Mouse (Mus musculus) liver (tissue): ENCODE measurements around the gene Ocel1.
"Not testable (repeated sequence)": the region's sequence is repeated elsewhere in the genome, so short reads cannot be mapped to it uniquely, and the experiment has no call there.

Experiments
- DNase-seq: peaks from one replicate; pipeline ENCODE4 v3.0.0-alpha.2; 2020; ENCODE audit warnings: mixed read lengths

Gene Ocel1

GRCm38 (mm10) chr8:71371236-71371848 is at the start of gene Ocel1:
Gene Ocel1 (plus strand): TSS chr8:71371298.
- peak; percentile 99 for DNase-seq

DNA sequence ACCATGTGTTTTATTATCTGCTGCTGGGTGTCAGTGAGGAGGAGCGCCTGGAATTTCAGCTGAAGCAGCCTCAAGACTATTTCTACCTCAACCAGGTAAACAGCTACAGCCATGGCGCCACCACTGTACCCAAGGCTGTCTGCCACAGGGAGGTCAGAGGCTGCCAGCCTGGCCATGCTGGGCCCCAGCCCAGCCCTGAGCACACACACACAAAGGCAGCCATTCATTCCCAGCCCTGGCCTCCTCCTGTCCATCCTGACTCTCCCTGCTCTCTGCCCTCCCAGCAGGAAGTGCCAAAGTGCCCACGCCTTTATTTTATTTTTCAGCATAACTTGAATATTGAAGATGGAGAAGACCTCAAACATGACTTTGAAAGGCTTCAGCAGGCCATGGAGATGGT is 48.2 kb upstream of the Ocel1 start:
- no peak for DNase-seq

DNA sequence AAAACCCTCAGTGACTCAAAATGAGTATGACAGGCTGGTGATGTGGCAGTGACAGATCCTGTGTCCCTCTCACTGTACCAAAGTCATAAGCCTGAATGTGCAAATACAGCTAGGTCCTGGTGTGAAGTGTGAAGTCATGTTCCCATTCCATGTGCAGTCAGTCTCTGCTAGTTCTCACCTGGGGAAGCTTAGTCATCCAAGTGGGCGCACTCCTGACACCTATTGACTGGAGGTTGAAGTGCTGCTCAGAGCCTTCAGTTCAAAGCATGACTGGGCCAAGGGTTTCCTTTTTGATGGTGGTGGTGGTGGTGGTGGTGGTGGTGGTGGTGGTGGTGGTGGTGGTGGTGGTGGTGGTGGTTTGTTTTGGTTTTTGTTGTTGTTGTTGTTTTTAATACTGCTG is 46.2 kb upstream of the Ocel1 start:
- peak; percentile 42 for DNase-seq

- not testable (repeated sequence) for DNase-seq
Measured at GRCm38 (mm10) chr8:71337834-71338233, 33.3 kb upstream of the Ocel1 start.

DNA sequence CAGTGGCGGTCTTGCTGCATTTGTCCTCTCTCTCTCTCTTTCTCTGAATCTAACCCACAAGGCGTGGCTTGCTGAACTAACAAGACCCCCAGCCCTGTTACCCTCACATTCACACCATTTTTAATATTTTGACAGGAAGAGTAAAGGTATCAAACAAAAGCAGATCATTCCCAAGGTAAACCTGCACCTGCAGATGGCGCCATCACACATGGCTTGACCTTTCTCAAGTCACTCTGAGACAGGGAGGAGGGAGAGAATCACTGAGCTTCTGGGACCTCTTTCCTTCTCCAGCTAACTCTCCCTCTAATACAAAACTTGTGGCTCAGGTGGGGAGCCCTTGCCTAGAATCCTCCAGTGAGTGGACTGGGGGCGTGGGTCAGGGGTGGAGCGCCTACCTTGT is 30.5 kb upstream of the Ocel1 start:
- DNase-seq = peak; percentile 53

DNA sequence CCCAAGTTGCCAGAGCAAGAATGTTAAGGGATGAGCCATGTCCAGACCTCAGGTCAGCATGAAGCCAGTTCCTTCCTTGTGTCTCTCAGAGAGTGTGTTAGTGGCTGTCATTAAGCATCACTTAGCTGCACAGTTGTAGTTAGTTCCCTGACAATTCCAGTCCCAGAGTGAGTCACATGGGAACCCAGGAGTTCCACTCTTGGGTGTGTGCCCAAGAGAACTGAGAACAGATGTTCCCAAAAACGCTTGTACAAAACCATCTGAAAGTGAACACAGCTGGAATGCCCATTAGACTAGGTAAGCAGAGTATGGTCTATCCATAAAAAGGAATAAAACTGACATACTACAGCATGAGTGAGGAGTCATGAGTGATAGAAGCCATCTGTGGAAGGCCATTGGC is 24.5 kb upstream of the Ocel1 start:
- no peak for DNase-seq

DNA sequence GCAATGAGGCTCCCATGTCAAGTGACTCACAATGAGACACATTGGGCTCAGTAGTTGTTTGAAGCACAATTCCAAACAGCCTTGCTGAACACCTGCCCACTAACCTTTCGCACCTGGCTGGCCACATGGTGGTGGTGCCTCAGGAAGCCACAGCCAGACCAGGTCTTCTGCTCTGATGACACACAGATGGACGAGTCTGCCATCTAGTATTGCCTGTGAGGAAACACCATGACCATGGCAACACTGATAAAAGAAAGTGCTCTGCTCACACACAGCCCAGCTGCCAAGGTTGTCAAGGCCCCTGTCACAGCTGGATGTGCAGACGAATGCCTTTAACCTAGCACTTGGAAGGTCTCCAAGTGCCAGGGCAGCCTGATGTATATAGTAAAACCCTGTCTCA is 20.0 kb upstream of the Ocel1 start:
- DNase-seq = no peak

- DNase-seq = no peak
Measured at GRCm38 (mm10) chr8:71351520-71351919, 19.6 kb upstream of the Ocel1 start.

DNA sequence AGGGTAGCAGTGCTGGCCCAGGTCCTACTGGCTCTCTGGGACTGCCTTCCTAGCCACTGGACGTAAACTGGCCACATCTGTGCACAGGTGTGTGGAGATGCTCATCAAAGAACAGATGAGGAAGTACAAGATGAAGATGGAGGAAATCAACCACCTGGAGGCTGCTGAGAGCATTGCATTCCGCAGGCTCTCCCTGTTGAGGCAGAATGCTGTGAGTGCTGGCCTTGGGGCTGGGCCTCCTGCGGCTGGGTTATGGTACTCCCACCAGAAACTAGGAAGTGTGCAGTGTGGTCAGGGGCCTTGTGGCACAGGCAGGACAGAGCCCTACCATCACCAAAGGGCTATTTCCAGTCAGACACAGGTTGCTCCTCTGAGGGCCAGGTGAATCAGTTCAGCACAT is 13.1 kb upstream of the Ocel1 start:
- no peak for DNase-seq

- peak; percentile 93 for DNase-seq
Measured at GRCm38 (mm10) chr8:71366771-71367528, 4.1 kb upstream of the Ocel1 start, which contains the start of gene Use1. Gene Use1 (plus strand): TSS chr8:71366848.

GRCm38 (mm10) chr8:71367529-71368176 is 3.4 kb upstream of the Ocel1 start:
- DNase-seq = no peak

- no peak for DNase-seq
Measured at GRCm38 (mm10) chr8:71368366-71368765, 2.7 kb upstream of the Ocel1 start.

DNA sequence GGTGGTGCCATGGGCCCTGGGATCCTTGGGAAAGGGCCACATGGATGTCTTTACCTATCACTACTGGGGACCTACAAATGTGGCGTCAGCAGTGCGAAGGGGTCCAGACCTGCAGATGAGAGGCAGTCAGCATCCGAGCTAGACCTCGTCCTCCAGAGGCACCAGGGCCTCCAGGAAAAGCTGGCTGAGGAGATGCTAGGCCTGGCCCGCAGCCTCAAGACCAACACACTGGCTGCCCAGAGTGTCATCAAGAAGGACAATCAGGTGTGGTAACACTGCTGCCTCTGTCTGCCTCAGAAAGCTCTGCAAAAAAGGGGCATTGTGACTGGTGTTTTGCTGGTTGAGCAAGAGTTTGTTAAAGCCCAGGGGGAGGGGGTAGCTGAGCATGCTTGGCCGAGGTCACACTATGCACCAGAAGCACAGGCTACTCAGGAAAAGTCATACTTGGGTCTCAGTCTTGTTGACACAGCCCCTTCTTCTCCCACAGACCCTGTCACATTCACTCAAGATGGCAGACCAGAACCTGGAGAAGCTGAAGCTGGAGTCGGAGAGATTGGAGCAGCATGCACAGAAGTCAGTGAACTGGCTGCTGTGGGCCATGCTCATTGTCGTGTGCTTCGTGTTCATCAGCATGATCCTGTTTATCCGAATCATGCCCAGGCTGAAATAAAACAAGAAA is 1.9 kb upstream of the Ocel1 start:
- DNase-seq = no peak

- no peak for DNase-seq
Measured at GRCm38 (mm10) chr8:71370711-71371235, 325 bp upstream of the Ocel1 start.

DNA sequence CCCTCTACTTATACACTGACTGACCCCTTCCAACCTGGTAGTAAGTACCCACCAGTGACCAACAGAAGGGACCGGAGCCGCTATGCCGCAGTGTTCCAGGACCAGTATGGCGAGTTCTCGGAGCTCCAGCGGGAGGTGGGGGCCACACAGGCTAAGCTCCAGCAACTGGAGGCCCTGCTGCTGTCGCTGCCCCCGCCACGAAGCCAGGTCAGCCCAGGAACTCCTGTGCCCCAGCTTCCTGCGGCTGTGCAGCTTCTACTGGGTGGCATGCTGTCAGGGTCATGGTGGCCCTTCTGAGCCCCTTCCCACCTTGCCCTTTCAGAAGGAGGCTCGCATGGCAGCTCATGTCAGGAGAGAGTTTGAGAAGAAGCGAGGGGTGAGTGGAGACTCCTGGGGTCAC is 1.3 kb downstream of the Ocel1 start:
- no peak for DNase-seq

GRCm38 (mm10) chr8:71373000-71373399 is 1.9 kb downstream of the Ocel1 start:
- no peak for DNase-seq

DNA sequence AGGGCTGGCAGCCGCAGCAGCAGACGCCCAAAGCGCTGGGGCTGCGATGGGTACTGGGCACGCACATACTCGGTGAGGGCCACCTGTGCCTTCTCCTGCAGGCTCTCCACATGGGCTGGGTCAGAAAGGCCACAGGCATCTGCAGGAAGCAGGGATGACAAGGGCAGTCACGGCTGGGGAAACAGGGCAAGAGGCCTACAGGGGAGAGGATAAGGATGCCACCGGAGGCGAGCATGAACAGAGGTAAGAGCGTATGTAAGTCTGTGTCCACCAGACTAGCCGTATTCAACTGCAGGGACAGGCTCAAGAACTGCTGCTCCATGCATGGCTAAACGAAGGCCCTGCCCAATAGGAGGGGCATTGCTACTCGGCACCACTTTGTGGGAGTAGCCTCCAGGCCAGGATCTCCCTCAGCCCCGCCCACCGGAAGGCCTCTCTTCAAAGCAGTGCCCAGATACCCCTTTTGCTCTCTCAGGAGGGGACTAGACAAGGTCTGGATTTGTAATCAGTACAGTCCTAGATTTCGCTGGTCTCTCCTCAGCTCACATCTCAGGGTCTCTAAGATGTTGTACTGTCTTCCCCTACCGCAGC is 3.6 kb downstream of the Ocel1 start:
- DNase-seq = peak; percentile 56

- DNase-seq = peak; percentile 85
Measured at GRCm38 (mm10) chr8:71375581-71376422, 4.7 kb downstream of the Ocel1 start.

- no peak for DNase-seq
Measured at GRCm38 (mm10) chr8:71376423-71377030, 5.4 kb downstream of the Ocel1 start.

DNA sequence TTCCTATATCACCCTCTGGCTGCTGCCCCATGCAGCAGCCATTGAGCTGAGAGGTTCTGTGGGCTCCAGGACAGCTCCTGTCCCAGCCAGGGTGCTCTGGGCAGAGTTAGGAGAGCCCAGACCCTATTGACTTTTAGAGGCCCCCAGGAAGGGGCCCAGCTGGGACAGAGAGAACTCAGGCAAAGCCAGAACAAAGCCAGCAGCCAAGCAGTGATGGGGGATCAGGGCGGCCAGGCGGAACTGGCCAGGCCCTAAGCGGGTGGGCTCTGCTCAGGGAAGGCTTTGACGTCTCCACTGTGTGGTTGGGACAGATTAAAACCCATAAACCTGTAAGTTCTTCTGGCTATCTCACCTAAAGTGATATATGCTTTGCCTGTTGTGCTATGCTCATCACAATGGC is 7.9 kb downstream of the Ocel1 start:
- no peak for DNase-seq

DNA sequence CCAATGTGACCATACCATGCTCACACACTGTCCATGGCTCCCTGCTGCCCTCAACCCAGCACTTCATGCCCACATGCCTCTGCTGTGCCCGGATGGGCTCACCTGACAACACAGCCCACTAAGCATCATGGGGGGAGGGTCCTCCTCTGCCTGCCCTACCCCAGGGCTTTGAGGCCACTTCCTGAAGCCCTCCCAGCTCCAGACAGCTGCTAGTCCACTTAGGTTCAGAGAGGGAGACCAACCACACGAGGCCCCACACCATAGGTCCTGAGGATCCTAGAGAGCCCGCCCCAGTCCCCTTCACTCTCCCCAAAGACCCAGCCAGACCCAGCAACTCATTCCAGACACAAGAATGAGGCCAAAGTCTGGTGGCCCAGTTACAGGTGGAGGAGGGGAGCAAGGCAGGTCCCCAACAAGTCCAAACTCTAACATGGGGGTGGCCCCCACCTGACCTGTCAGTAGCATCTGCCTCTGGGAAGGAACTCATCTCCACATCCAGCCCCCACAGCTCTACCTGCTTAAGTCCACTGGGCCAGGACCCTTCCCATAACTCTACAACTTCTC is 8.5 kb downstream of the Ocel1 start:
- no peak for DNase-seq
